Mouse (Mus musculus): ENCODE results near the gene Ccdc62. TPM values are rescaled to one million over a fixed set of nuclear protein-coding genes. Genes with fewer than 3 reads are reported as not detected.

Ccdc62 gene
- polyA plus RNA-seq, 1 experiment from 2014 or later = 7.0 TPM

DNA sequence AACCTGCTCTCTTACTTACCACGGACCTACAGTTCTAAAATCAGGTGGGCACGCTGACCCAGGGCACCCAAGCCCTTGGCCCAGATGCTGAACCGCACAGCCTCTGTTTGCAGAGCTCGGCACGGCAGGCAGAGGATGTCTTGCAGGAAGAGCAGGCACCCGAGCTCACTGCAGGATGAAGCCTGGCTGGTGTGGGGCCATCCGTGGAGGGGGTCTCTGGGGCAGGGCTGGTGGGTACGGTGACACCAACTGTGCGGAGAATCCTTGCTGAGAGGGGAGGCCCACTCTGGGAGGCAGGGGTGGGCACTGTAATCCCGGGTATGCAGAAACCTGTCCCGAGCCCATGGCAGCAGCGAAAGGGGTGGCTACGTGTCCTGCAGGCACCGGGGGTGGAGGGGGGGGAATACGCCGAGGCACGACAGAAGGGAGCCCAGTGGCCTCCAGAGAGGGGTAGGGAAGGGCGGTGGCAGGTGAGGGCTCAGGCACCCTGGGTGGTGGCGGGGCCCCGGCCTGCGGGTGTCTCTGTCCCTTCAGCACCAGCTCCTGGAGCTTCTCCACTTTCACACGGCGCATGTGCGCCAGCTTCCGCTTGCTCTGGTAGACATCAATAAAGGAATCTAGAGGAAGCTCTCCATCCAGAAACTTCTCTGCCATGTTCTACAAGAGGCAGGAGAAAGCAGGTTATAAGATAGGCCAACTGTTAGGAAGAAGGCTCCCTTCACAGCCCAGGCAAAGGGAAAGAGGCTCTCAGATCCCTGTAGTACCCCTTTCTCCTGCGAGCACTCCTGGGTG is 75.8 kb downstream of the Ccdc62 start:
- Histone ChIP-seq H3K4me2 (no peak overlapping the region), H3K27me3 (replicated peaks) (no peaks in the 10 kb centered on the region), H3K4me1 (peaks cover 20% of the 10 kb centered on the region), H3K9ac (no peak overlapping the region), H3K4me3 (replicated peaks) (no peak overlapping the region), H3K27ac (no peak overlapping the region), H3K36me3 (peaks cover 37% of the 10 kb centered on the region), H3K9me3 (no peaks in the 10 kb centered on the region)
- 89% methylated on average over 26 of the region's 26 CpGs for WGBS
- ATAC-seq (ENCODE audit: insufficient read depth, low FRiP score, low read depth) = no peak

DNA sequence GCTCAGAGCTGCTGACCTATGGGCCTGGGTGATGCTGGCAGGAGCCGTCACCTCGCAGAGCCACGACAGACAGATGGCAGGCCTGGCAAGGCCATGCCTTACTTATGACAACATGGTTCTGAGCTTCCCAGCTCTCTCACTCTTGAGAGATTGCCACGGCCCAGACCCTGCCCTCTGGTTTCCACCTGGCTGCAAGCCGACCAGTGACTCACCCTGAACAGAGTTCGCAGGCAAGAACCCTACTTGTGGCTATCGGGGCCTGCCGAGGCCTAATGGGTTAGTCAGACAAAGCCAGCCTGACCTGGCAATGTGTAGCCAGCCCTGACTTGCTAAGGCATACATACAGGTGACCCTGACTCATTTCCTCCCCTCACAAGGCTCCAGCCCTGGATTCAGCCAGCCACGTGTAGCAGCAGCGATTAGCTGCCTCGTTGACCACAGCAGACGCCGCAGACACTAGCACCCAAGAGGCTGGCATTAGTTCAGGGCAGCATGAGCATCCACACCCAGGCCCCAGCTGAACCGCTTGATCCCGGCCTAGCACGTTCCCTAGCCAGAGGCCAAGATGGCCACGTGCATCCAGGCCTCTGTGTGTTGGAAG is 76.5 kb downstream of the Ccdc62 start:
- ATAC-seq (ENCODE audit: insufficient read depth, low FRiP score, low read depth) = no peak
- H3K36me3 ChIP-seq = peaks cover 37% of the 10 kb centered on the region
- no peaks in the 10 kb centered on the region for H3K9me3 ChIP-seq
- no peak overlapping the region for H3K27ac ChIP-seq
- no peaks in the 10 kb centered on the region for H3K27me3 ChIP-seq (replicated peaks)
- H3K4me3 ChIP-seq (replicated peaks) = no peak overlapping the region
- 89% methylated on average over 17 of the region's 17 CpGs for WGBS
- no peak overlapping the region for H3K4me2 ChIP-seq
- H3K9ac ChIP-seq = no peak overlapping the region
- H3K4me1 ChIP-seq = peaks cover 27% of the 10 kb centered on the region

DNA sequence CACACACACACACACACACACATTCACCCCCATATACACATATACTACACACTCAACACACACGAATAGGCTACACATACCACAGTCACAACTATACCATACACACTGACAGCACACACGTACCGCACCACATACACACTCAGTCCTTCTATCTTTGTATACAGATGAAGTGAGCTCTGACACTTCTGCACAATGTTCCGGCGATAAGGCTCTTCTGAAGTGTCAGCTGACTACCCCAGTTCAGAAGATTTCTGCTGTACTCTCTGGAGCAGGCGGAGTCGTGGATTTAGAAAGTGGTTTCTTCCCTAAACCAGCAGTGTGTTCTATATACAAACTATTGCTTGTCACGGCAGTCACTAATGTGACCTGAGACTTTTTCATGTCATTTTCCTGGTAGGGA is 79.6 kb downstream of the Ccdc62 start:
- peaks cover 33% of the 10 kb centered on the region for H3K36me3 ChIP-seq
- 0 out of 2 replicates have a peak, but pooled peaks have one; percentile 15 for ATAC-seq (ENCODE audit: insufficient read depth, low FRiP score, low read depth)
- no peak overlapping the region; the same call in 1 of the 2 replicates for H3K27ac ChIP-seq
- no peak overlapping the region for H3K4me3 ChIP-seq (replicated peaks)
- WGBS = 73% methylated on average over 8 of the region's 8 CpGs
- no peaks in the 10 kb centered on the region for H3K27me3 ChIP-seq (replicated peaks)
- peaks cover 51% of the 10 kb centered on the region for H3K4me1 ChIP-seq
- no peak overlapping the region for H3K4me2 ChIP-seq
- H3K9me3 ChIP-seq = no peaks in the 10 kb centered on the region
- no peak overlapping the region for H3K9ac ChIP-seq

DNA sequence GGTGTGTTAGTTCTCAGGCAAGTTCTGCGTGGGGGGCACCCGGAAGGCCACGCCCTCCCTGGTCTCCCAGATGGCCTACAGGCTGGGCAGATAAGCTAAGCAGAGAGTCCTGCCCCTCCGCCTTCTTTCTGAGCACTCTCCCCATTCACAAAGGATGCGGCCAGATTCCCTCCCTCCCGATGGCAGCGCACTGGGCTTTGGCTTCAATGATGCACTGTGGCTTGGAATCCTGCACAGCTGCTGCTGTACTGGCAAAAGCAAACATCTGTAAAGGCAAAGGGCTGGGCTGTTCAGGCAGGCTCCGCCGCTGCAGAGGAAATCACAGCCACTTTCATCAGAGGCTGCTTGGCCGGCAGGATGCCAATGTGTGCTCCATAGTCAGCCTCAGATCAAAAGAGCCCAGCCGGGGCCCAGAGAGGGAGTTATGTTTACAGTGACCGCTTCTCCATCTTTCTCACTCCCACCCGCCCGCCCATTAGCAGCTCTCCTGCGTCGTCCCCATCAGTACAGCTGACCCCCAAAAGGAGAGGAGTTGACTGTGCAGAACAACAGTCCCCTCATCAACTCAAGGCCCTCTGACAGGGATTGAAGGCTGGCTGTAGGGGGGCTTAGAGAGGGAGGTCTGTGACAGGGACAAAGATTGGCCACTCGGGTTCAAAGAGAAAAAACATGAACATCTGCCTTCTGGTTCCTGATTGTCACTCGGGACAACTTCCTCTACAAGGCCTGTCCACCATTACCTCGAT is 80.6 kb downstream of the Ccdc62 start:
- no peaks in the 10 kb centered on the region for H3K27me3 ChIP-seq (replicated peaks)
- peak overlapping the region; percentile 41 for H3K4me2 ChIP-seq
- ATAC-seq (ENCODE audit: insufficient read depth, low FRiP score, low read depth) = peak; percentile 52
- no peak overlapping the region for H3K9ac ChIP-seq
- 8% methylated on average over 19 of the region's 19 CpGs for WGBS
- no peak overlapping the region for H3K4me3 ChIP-seq (replicated peaks)
- peaks cover 27% of the 10 kb centered on the region for H3K36me3 ChIP-seq
- H3K27ac ChIP-seq = peak overlapping the region; percentile 83
- no peaks in the 10 kb centered on the region for H3K9me3 ChIP-seq
- peaks cover 54% of the 10 kb centered on the region for H3K4me1 ChIP-seq

DNA sequence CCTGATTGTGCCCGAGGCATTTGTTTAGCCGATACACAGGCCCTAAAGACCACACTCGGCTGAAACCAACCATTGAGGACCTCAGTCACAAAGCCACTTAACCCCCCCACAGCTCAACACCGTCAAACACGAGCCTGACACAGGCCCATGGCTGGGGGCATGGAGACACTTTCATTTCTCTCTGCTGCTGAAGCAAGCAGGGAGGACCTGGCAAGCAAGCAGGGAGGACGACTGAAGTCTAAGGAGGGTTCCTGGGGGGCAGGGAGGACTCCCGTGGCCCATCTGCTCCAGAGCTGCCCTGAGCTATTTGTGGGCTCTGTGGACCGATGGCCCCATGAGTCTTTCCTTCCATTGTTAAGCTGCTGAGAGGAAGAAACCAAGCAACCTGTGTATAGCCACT is 81.4 kb downstream of the Ccdc62 start:
- Histone ChIP-seq H3K4me2 (peak overlapping the region; percentile 41), H3K27me3 (replicated peaks) (no peaks in the 10 kb centered on the region), H3K4me3 (replicated peaks) (no peak overlapping the region), H3K27ac (peak overlapping the region; percentile 83), H3K9ac (no peak overlapping the region), H3K9me3 (no peaks in the 10 kb centered on the region), H3K4me1 (peaks cover 62% of the 10 kb centered on the region), H3K36me3 (peaks cover 22% of the 10 kb centered on the region)
- 34% methylated on average over 8 of the region's 8 CpGs for WGBS
- no peak for ATAC-seq (ENCODE audit: insufficient read depth, low FRiP score, low read depth)

DNA sequence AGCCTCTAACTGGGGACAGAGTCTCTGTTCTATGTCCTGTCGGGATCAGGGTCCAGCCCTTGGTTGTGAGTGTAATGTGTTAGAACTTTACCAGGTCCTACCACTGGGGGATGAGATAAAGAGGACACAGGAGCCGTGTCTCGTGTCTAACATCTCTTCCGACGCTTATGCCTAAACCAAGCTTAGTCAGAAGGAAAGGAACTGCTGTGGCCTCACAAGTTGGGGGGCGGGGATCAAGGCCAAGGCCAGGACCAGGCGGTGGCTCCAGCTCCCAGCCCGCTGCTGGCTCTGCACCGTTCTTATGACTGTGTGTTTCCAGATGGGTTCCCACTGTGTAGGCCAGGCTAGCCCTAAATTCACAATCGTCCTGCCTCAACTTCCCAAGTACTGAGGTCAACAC is 82.4 kb downstream of the Ccdc62 start:
- H3K36me3 ChIP-seq = peaks cover 14% of the 10 kb centered on the region
- H3K4me3 ChIP-seq (replicated peaks) = no peak overlapping the region
- no peak overlapping the region for H3K4me2 ChIP-seq
- no peak for ATAC-seq (ENCODE audit: insufficient read depth, low FRiP score, low read depth)
- peaks cover 72% of the 10 kb centered on the region for H3K4me1 ChIP-seq
- H3K9me3 ChIP-seq = no peaks in the 10 kb centered on the region
- H3K27ac ChIP-seq = 0 out of 2 replicates have a peak overlapping the region, but pooled peaks have one; percentile 83
- no peaks in the 10 kb centered on the region for H3K27me3 ChIP-seq (replicated peaks)
- H3K9ac ChIP-seq = no peak overlapping the region
- WGBS = 66% methylated on average over 10 of the region's 10 CpGs

DNA sequence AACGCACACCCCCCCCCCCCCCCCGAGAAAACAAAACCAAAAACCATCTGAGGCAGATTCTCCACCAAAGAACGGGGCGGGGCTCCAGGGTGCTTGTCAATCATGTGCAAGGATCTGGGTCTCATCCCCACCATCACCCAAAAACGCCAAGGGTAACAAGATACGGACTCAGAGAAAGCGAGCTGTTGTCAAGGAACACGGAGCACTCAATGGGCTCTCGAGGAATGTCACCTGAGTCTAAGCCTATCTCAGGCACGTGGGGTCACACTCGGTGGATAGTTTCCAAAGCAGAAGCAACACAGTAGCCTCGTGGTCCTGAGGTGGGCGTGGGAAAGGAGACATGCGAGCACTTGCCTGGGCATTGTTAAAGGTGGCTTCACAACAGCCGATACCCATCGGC is 83.3 kb downstream of the Ccdc62 start:
- H3K4me2 ChIP-seq = no peak overlapping the region
- WGBS = 83% methylated on average over 16 of the region's 16 CpGs
- ATAC-seq (ENCODE audit: insufficient read depth, low FRiP score, low read depth) = no peak
- no peak overlapping the region for H3K4me3 ChIP-seq (replicated peaks)
- no peak overlapping the region for H3K9ac ChIP-seq
- H3K27ac ChIP-seq = no peak overlapping the region
- no peaks in the 10 kb centered on the region for H3K9me3 ChIP-seq
- H3K36me3 ChIP-seq = peaks cover 7% of the 10 kb centered on the region
- H3K4me1 ChIP-seq = peaks cover 74% of the 10 kb centered on the region
- no peaks in the 10 kb centered on the region for H3K27me3 ChIP-seq (replicated peaks)

DNA sequence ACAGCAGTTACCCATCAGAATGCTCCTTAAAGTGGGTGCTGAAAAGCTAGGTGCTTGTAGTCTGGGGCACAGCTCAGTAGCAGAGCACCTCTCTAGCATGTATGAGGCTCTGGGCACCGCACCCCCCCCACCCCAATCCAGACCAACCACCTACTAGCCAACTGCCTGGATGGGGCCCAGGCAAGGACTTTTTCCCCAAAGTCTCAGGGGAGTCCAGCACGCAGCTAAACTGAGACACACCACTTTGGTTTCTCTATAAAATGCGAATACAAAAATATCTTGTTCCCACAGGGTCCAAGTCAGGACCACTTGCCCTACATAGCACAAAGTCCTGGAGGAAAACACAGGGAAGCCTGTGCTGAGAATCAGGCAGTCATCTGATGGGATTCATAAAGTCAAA is 83.7 kb downstream of the Ccdc62 start:
- Histone ChIP-seq H3K4me3 (replicated peaks) (no peak overlapping the region), H3K27me3 (replicated peaks) (no peaks in the 10 kb centered on the region), H3K27ac (peak overlapping the region; percentile 60; the same call in 1 of the 2 replicates), H3K4me2 (no peak overlapping the region), H3K9ac (no peak overlapping the region), H3K36me3 (peaks cover 4% of the 10 kb centered on the region; the same call in 1 of the 2 replicates), H3K9me3 (no peaks in the 10 kb centered on the region), H3K4me1 (peaks cover 76% of the 10 kb centered on the region)
- no peak for ATAC-seq (ENCODE audit: insufficient read depth, low FRiP score, low read depth)
- 79% methylated on average over 3 of the region's 3 CpGs for WGBS

DNA sequence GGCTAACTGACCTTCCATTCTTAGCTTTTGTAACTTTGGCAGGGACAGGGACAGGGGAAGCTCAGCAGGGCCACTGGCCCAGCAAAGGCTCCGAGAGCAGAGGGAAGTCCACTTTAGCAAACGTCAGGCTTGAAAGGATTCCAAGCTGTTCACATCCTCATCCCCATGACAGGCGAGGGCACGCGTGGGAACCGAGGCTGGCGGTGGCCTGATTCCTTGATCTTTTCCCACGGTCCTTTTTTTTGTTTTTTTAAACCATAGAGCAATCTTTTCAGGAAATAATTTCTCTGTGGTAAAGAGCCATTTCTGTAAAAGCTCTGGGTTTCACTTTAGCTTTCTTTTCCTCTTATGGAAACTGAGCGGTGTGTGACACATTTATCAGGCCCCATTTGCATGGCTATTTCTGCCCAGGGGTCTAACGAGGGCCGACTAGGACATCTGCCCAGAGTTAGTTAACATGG is 84.3 kb downstream of the Ccdc62 start:
- 0 out of 2 replicates have a peak overlapping the region, but pooled peaks have one; percentile 26 for H3K4me2 ChIP-seq
- no peaks in the 10 kb centered on the region for H3K27me3 ChIP-seq (replicated peaks)
- H3K4me3 ChIP-seq (replicated peaks) = no peak overlapping the region
- H3K9ac ChIP-seq = no peak overlapping the region
- 38% methylated on average over 11 of the region's 11 CpGs for WGBS
- H3K36me3 ChIP-seq = no peaks in the 10 kb centered on the region
- no peaks in the 10 kb centered on the region for H3K9me3 ChIP-seq
- no peak for ATAC-seq (ENCODE audit: insufficient read depth, low FRiP score, low read depth)
- H3K27ac ChIP-seq = peak overlapping the region; percentile 60; the same call in 1 of the 2 replicates
- H3K4me1 ChIP-seq = peaks cover 81% of the 10 kb centered on the region

DNA sequence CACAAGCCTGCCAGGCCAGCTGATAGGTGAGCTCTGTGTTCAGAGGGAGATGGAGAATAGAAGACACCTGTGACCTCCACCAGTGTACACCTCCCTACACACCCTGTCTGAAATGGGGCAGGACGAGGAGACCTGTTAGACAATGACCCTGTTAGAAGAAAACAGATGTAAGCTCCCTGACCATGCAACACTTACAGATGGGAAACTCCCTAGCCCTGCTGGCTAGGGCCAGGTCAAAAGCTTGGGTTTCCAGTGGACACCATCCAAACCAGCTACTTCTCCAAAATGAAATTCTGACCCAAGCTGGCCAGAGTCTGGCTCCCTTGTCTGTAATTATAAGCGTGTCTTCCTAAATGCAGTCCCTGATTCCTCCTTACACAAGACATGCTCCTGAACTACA is 85.2 kb downstream of the Ccdc62 start:
- no peaks in the 10 kb centered on the region for H3K36me3 ChIP-seq
- no peaks in the 10 kb centered on the region for H3K9me3 ChIP-seq
- no peaks in the 10 kb centered on the region for H3K27me3 ChIP-seq (replicated peaks)
- H3K4me1 ChIP-seq = peaks cover 79% of the 10 kb centered on the region
- H3K4me2 ChIP-seq = no peak overlapping the region
- H3K4me3 ChIP-seq (replicated peaks) = no peak overlapping the region
- no peak overlapping the region for H3K27ac ChIP-seq
- 75% methylated on average over 2 of the region's 2 CpGs for WGBS
- ATAC-seq (ENCODE audit: insufficient read depth, low FRiP score, low read depth) = no peak
- H3K9ac ChIP-seq = no peak overlapping the region

DNA sequence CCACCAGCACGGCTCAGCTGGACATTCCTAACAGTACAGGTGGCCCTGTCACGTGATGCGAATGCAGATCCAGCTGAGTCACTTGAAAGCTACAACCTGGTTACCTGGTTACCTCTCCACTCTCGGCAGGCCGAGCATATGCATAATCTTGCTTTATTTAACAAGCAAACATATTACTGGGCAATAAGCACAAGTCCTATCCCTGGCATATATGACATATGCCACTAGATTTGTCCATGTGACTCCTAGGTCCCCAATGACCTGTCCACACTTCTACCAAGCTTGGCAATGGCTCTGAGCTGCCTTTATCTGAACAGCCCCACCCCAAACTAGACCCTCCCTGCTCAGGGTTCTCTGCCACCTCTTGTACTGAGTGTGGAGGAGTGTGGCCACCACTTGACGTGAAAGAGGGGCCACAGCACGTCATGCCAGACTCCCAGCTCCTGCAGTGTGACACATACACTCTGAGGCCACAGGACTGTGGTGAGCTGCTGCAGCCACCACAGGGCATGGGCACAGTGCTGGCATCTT is 85.9 kb downstream of the Ccdc62 start:
- H3K9me3 ChIP-seq = no peaks in the 10 kb centered on the region

More for the DNA sequence above, 85.9 kb downstream of the Ccdc62 start:
- Histone ChIP-seq H3K36me3 (no peaks in the 10 kb centered on the region), H3K4me1 (peaks cover 78% of the 10 kb centered on the region), H3K4me3 (replicated peaks) (no peak overlapping the region), H3K9ac (no peak overlapping the region), H3K27me3 (replicated peaks) (no peaks in the 10 kb centered on the region), H3K27ac (peak overlapping the region; percentile 60; the same call in 1 of the 2 replicates), H3K4me2 (no peak overlapping the region)
- WGBS = 69% methylated on average over 7 of the region's 7 CpGs
- peak; percentile 29; the same call in 1 of the 2 replicates for ATAC-seq (ENCODE audit: insufficient read depth, low FRiP score, low read depth)
